Mouse (Mus musculus): Measurements from ENCODE around the gene AI661453.
"Not testable (repeated sequence)": the region's sequence is repeated elsewhere in the genome, so short reads cannot be mapped to it uniquely, and the experiment has no call there.

Gene AI661453

DNA sequence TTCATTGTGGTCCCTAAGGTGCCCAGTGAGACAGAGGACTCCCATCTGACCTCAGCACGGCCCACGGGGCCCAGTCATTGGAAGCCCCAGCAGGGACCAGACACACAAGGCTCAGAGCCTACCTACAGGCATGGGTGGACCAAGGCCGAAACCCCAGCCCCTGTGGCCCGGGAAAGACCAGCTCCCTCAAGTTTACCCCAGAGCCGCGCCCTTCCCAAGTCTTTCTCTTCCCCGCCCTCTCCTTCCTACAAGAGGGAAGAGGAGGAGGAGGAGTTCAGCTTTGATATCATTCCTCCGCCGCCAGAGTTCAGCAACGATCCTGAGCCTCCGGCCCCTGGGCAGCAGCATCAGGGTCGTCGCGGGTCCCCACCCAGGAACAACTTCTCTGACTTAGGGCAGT is 31.6 kb downstream of the AI661453 start:
- no peak for DNase-seq

DNA sequence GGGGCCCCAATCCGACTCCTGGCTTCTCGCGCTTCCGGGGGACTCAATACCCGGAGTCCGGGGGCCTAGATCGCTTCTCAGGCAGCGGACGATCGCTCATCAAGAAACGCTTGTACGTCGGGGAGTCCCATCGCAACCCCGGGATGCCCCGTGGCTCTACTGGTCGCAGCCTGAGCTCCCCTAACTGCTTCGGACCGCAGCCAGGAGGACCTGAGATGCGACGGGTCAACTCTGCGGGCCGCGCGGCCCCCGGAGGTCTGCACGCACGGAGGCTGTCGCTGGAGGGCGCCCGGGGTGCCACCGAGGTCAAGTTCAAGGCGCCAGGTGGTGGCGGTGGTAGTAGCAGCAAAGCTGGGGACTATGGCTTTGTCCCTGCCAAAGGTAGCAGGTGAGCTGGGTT is 32.1 kb downstream of the AI661453 start:
- peak; percentile 38 to 42 for DNase-seq

DNA sequence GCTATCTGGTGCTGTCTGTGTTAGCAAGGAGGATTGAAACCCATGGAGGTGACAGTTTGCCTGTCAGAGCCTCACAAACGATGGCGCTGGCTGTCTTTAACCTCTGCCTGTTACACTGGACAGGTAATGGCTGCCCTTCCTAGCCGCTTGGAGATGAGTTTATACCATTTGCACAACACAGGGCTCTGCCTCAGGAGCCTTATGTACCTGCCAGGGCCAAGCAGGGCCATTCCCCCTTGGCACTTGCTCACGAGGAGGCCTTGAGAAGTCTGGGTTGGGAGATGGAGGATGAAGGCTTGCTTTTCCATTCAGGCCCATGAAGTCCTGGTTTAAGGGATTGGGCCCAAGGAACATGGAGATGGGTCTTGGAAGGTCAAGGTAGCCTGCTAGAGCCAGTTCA is 33.2 kb downstream of the AI661453 start:
- DNase-seq = peak in 1 of 2 experiments; percentile 31

DNA sequence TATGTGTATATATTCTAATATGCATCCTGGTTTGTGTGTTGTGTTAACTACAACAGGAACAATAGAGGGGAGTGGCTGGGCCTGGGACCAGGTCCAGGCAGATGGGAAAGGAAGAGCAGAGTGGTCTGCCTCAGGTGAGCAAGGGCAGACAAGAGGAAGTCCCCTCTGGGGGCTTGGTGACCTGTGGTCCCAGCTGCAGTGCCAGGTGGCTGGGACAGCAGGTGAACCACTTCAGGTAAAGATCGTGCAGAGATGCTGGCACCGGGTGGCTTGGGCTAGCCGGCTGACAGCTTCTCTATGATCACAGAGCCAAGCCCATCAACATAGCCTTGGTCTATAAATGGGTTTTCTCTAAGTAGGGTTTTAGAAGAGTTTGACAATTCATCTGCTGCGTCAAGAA is 33.7 kb downstream of the AI661453 start:
- peak; percentile 67 to 78 for DNase-seq

DNA sequence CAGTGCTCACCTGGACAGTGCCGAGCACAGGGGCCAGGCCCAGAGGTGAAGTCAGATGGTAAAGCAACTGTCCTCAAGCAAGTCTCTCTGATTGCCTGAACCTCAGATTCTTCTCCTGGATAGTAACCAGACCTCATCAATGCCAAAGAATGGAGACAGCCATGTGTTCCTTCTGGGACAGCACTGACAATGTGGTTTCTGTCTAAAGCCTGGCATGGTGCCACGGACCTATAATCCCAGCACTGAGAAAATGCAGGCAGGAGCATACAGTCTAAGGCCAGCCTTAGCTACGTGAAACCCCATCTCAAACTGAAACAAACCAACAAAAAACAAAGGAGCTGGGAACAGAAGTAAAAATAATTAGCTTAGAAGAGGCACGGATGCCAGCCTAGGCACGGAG is 34.3 kb downstream of the AI661453 start:
- peak; percentile 85 to 86 for DNase-seq

DNA sequence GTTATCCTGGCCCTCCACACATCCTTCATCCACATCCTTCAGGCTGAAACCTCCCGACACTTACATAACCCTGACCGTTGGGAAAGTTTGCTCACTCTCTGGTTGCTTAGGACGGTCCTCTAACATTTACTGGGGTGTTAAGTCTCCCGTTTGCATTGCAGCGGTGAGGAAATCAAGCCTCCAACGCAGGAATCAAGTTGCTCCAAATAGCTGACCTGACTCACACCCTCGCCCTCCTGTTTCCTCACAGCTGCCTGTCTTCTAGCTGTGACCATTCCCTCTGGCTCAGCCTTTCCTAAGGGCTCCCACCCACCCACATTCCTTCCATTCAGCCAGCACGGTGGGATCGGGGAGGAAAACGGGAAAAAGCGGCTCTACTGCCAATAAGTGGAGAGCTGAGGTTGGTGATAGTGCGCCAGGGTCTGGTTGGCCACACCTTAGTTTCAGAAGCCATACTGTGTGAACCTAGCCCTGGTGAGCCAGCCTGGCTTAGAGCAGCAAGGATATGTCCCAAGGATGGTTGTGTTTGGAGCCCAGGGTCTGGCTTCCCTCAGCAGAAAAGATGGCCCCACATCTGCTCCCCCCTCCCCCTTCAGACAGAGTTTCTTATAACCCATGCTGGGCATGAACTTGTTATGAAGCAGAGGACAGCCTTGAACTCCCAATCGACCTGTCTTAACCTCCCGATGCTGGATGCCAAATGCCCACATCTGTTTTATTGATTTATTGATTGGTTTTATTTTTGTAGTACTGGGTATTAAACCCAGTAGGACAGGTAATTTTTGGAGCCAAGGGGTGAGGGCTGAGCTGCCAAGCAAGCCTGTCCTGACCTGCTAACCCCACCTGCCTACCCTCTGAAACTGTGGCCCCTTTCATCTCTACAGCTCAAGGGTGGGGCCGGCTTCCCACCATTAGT is 36.3 kb downstream of the AI661453 start:
- no peak for DNase-seq

DNA sequence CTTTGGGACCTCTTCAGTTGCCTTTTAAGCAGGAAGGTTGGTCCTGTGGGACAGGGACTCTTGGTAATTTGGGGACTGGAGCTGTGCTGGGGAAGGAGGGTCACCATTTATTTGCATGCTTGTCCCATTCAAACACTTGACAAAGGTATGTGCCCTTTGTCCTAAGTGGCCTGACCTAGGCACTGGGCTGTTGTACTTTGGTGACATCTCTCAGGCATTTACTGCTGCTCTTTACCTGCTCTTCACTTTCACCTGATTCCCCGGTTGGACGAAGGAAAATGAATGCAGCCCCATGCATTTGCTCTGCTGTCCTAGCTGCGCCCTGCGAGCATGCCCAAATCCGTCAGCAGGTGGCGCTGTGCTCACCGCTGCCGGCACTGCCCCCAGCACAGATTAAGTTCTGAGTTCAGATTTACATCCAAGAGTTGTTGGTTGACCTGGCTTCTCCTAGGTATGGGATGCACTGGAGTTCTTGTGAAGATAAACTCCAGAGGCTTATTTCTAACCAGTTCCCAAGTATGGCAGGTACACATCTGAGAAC is 37.1 kb downstream of the AI661453 start:
- DNase-seq = peak; percentile 58 to 67

DNA sequence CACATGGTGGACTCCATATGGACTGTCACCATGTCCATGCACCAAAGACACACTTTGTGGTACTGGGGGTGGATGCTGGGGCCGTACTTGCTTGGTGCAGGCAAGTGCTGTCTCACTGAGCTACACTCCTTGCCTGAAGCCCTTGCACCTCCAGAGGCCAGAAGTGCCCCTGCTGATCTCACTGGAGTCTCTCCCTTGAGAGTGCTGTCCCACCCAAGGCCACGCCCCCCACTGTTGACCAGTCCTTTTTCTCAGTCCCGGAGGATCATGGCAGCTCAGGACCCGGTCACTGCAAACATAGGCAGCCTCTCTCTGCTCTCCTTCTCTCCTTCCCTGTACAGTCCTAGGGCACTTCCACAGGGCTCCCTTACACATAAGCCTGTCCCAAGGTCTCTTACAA is 37.8 kb downstream of the AI661453 start:
- no peak for DNase-seq

DNA sequence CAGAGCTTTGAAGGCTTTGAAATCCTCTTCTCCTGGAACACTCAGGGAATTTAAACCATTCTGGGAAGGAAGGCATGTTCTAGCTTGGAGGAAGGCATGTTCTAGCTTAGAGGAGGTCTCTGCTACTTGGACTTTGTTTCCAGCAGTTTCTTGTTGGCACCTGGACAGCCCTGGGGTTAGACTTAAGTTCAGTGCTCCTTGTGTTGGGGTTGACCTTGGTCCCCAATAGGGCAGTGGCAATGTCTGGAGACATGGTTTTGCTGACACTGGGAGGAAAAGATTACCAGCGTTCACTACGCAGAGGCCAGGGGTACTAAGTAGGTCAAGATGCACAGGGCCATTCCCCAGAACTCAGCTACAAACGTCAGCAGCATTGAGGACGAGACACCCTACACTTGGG is 38.8 kb downstream of the AI661453 start:
- DNase-seq = no peak

DNA sequence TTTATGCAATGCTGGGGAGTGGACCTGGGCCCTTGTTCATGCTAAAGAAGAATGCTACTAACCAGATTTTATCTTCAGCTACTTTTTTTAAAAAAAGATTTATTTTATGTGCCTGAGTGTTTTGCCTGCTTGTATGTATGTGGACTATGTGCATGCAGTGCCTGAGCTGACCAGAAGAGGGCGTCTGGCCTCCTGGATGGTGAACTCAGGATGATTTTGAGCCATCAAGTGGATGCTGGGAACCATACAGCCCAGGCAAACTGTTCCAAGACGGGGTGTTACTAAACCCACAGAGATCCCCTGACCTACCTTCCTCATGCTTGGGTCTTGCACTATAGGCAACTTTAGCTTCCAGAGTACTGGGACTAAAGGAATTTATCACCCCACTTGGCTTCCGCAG is 39.3 kb downstream of the AI661453 start:
- no peak for DNase-seq

DNA sequence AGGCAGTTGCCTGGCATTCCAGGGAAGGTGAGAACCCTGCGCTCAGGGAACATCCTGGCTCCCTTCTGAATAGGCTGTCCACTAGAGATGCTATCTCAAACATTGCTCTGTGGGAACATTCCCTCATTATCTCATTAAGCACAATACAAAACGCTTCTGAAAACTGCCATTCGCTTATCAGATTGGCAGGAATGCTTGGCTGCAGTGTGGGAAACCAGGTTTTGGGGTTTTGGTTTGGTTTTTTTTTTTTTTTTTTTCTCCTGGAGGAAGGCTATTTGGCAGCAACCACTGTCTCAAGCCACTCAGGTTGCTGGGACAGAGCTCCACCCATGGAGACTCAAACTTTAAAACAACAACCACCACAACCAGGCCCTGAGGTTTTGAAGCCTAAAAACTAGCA is 43.5 kb downstream of the AI661453 start:
- no peak for DNase-seq

DNA sequence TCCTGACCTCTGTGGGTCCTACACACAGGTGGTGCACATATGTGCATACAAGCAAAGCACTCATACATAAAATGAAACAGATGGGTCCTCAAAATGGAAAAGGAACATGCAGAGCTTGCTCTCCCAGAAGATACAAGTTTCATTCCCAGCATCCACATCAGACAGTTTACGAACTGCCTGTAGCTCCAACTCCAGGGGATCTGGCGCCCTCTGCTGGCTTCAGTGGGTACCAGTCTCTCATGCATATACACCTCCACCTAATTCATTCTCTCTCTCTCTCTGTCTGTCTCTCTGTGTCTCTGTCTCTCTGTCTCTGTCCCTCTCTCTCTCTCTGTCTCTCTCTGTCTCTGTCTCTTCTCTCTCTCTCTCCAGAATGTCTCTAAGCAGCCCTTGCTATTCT is 46.0 kb downstream of the AI661453 start:
- DNase-seq = peak; percentile 83 to 87

DNA sequence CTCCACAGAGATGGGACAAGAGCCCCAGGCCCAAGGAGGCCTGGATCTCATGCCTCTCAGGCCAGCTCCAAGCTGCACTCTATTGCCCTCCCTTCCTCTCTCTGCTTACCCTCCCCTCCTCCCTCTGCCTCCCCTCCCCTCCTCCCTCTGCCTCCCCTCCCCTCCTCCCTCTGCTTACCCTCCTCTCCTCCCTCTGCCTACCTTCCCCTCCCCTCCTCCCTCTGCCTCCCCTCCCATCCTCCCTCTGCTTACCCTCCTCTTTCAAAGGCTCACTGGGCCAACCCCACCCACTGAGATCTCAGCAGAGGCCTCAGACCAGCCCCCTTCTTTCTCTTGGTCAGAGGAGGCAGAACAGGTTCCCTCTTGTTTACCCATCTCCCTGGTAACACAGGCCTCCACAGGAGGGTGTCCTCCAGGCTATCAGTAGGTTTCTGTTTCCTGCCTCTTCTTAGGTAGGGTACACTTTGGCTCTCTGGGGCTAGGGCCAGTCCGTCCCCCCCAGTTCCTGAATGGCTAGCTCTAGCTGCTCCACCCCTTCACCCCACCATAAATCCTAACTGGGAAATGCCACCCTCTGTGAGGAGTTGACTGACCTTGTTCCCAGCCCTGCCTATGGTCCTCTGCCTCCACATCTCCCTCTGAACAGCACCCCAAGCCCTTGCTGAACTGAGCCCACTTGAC is 48.0 kb downstream of the AI661453 start:
- no peak for DNase-seq

DNA sequence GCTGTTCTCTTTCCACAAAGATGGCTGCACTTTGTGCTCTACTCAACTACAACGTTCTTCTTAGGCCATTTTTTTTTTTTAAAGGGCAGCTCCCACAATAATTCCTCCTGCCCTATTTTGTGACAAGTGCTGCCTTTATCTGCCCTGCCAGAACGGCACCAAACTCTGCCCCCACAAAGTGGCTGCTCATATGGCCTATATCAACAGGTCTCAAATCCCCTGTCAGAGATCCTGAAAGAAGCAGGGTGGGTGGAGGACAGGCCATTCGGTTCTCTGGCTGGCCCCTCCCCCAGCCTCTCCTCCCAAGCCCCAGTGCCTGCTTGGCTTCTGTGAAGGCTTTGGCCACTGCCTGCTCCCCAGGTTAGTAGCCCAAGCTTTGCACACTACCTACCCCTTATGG is 48.6 kb downstream of the AI661453 start:
- no peak for DNase-seq

DNA sequence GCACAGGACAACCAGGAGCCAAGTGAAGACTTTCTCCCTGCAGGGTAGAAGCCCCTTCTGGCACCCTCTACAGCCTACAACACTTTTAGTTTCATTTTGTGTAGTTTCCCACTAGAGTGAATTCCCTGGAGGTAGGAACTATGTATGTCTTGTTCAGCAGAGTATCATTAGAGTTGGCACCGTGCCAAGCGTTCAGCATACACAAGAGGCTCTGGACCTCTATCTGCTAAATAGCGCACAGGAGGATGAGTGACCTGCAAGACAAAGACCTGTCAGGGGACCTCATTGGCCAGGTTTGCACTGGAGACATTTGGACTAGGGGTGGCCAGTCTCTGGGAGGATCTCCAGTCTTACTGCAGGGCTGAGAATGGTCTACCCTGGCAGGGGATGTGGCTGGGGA is 49.4 kb downstream of the AI661453 start:
- no peak for DNase-seq

DNA sequence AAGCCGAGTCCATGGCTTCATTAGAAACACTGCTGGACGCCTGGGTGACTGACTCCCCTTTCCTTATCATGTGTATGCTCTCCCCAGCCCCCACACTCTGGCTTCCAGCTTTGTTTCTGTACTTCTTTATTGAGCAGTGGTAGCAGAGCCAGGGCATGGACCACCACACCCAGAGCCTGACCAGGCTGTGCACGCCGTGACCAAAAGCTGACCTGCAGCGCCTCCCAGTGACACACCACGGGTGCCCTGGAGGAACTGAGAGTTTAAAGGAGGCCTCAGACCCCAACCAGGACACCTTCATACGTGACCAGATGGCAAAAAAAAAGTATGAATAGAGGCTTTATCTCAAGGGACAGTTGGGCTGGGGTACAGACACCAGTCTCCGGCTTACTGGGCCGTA is 54.4 kb downstream of the AI661453 start:
- DNase-seq = peak in 1 of 2 experiments; percentile 39

DNA sequence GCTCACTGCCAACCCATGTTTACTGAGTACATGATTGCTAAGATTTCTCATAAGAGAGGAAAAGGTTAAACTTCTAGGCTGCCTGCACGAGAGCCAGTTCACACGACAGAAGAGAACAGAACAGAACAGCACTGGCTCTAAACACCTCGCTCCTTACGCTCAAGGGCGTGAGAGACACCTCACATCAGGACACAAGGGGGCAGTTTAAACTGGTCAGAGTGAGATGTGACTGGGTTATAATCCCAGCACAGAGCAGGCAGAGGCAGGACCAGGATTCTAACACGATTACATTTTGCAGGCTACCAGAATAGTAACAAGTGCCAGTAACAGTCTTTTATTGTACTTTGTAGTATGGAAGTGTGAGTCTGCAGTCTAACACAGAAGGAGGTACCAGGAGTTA is 56.3 kb downstream of the AI661453 start:
- DNase-seq = no peak

DNA sequence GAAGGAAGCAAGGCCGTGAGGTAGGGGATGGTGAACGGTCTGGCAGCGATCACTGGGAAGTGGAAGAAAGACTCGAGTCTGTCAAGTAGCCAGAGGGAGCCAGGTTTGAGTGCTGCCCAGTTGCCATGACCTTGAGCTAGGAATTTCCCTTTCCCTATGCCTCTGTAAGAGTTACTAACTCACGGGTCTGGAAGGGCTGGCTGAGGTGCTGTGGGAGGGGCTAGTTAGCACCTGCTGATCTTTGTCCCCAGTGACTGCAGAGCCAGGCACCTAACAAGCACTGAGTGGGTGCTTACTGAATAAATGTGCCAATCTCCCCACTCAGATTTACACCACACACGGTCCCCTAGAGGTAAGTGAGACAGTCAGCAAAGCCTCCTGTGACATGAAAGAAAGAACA is 57.2 kb downstream of the AI661453 start:
- DNase-seq = no peak

DNA sequence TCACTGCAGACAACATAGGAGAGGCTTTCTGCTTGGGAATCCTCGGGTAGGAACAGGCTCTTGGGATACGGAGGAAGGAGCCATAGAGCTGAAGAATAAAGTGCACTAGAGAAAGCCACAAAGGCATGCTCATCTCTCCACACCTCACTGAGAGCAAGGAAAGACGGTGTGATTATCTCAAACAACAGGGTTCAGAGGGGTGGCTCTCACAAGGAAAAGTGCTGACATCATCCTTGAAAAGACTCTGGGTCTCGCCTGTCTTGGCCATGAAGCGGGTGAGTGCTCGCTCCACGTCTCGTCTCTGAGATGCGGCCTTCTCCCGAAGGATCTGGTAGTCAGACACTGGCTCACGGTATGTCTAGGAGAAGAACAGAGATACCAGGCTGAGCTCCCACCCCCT is 57.7 kb downstream of the AI661453 start:
- no peak for DNase-seq

DNA sequence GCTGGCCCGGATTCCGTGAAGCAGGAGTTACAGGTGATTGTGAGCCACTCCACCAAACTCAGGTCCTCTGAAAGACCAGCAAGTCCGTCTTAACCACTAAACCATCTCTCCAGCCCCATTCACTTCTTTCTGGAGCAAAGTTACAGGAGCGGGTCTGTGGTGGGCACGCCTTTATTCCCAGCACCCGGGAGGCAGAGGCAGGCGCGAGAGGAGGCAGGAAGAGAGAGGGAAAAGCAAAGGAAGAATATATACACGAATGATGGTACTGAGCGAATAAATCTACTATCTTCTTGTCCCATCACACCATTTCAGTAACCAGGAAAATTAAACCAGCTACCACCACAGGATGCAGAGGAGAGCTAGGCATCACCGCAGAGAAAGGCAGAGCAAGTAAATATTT is 65.1 kb downstream of the AI661453 start:
- DNase-seq = no peak

DNA sequence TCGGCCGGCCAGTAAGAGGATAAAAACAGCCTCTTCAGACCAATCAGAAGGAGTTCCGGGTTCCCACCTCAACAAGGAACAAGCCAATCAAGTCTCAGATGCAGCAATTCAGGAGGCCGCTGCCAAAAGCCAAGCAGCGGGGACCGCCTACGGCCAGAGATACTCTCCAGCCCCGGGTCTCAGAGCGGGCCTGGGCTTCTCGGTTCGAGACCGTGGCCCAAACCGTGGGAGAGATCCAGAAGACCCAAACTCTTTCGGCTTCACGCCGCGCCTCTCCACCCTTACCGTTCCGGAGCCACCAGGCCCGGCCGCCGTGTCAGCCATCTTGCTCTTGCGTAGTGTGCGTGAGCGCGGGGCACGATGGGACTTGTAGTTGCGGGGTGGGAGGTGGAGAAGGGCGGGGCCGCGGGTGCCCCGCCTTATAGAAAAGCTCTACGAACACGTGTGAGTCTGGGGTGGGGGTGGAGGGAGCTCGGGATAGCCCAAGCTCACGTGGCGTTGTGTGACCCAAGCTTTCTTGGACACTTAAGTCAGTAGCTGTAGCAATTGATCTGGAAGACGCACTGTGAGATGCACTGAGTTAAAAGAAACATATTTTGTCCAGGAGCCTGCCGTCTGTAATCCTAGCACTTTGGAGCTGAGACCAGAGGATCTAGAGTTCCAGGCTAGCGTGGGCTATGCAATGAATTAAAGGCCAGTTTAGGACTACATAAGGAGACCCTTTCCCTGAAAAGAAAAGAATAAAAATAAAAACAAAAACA is 65.7 kb downstream of the AI661453 start, which contains the start of gene Taf8:
Gene Taf8 (minus strand): TSS at position 347 of the 761 bp plus-strand sequence.
- DNase-seq = peak; percentile 95 to 96

DNA sequence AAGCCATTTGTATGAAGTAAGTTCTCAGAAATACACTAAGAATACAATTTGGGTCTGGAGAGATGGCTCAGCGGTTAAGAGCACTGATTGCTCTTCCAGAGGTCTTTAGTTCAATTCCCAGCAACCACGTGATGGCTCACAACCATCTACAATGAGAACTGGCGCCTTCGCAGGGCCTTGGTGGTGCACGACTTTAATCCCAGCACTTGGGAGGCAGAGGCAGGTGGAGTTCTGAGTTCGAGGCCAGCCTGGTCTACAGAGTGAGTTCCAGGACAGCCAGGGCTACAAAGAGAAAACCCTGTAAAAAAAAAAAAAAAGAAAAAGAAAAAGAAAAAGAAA is 66.3 kb downstream of the AI661453 start:
- not testable (repeated sequence) for DNase-seq

DNA sequence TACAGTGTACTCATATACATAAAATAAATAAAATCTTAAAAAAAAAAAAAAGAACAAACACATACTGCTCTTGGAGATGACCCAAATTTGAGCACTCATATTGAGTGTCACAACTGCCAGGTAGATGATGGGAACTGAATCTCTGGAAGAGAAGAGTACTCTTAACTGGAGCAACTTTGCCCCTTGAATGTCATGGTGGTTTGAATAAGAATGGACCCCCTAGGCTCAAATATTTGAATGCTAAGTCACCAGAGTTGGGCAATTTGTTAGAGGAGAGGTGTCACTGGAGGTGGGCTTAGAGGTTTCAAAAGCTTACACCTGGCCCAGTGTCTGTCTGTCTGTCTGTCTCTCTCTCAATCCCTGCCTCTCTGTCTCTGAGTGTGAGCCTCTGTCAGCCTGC is 67.3 kb downstream of the AI661453 start:
- no peak for DNase-seq
